Mouse (Mus musculus) frontal cortex, postnatal 14 days (tissue): ENCODE data around the gene Cuta.
"Not testable (repeated sequence)": the region's sequence is repeated elsewhere in the genome, so short reads cannot be mapped to it uniquely, and the experiment has no call there.

Experiments
- DNase-seq, 2 experiments: peaks; one replicate each; pipeline ENCODE4 v3.0.0; 2022; ENCODE audit warnings: low spot score in 2 of 2

The Cuta gene

GRCm38 (mm10) chr17:26939178-26939972, at the start of gene Cuta:
Gene Cuta (minus strand): TSS chr17:26939569.
- DNase-seq = peak; percentile 100

DNA sequence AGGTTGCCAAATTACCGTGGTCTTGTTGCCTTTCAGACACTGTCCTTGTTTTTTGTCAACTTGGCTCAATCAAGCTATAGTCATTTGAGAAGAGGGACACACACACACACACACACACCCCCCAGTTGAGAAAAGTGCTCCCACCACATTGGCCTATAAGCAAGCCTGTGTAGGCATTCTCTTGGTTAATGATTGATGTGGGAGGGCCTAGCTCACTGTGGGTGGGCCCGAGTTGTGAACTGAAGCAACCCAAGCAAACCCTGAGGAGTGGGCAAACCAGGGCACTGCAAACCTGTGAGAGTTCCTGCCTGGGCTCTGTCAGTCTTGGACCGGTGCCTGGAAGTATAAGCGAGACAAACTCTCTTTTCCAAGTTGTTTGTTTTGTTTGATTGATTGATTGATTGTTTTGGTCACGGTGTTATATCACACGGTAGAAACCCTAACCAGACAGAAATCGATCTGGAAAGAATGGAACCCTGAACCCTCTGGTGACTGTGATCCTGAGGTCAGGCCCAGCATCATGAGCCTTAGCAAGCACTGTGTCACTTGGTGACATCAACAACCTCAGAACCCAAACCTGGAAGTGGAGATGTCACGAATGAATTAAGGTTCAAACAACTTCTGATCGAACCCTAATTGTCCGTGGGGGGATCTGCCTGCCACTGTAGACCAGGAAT, 46.3 kb upstream of the Cuta start:
- DNase-seq = no peak

- DNase-seq = no peak
Observed at GRCm38 (mm10) chr17:26983382-26983781, 44.0 kb upstream of the Cuta start.

DNA sequence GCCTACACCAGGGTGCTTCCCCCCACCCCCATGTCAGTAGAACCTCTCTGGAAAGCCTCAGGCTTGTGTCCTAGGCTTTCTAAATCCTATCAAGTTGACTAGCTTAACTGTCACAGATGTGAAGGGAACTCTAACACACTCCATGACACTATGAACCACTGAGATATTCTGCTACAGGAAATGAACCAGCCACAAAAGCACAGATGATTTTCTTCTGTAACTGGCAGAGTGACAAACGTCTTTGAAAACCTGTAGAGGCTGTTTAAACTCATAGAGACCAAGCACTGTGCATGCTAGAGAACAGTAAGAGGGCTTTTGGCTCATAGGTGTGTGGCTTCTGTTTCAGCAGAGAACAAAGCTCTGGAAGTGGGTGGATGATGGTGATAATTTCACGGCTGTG, 41.7 kb upstream of the Cuta start:
- no peak for DNase-seq

DNA sequence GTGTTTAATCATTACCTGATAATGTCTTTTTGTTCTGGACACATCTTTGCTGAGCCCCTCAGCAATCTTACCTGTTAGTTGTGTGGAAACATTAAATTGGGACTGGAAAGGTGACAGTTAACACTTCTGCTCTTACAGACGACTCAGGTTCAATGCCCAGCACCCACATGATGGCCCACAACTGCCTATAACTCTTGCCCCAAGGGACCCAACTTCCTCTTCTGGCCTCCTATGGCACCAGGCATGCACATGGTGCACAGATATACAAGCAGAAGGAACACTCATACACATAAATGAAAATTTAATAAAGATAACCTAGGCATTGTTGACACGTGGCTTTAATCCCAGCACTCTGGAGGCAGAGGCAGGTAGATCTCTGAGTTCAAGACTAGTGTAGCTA, 40.1 kb upstream of the Cuta start:
- no peak for DNase-seq

DNA sequence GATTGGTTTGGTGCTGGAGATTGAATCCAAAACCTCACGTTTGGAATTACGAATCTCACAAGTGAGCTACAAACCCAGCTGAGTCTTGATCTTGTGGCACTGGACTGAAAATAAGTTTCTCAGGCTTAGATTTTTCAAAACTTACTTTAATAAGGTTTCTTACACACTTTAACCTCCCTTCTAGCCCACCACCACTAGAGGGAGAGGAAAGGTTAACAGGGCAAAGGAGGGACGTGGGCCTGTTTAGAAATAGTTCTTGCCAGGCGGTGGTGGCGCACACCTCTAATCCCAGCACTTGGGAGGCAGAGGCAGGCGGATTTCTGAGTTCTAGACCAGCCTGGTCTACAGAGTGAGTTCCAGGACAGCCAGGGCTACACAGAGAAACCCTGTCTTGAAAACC, 38.0 kb upstream of the Cuta start:
- not testable (repeated sequence) for DNase-seq

GRCm38 (mm10) chr17:26975415-26975814, 36.0 kb upstream of the Cuta start:
- DNase-seq = no peak

DNA sequence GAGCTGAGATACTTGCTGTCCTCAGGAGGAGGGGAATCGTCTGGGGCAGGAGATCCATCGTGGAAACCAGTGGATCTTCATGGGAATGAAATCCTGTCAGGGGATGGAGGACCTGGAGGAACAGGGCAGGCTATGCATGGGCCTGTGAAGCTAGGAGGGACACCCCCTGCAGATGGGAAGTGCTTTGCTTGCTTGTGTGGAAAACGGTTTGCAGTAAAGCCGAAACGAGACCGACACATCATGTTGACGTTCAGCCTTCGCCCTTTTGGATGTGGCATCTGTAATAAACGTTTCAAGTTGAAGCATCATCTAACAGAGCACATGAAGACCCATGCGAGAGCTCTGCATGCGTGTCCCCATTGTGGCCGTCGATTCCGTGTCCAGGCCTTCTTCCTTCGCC, 35.2 kb upstream of the Cuta start:
- DNase-seq = no peak

DNA sequence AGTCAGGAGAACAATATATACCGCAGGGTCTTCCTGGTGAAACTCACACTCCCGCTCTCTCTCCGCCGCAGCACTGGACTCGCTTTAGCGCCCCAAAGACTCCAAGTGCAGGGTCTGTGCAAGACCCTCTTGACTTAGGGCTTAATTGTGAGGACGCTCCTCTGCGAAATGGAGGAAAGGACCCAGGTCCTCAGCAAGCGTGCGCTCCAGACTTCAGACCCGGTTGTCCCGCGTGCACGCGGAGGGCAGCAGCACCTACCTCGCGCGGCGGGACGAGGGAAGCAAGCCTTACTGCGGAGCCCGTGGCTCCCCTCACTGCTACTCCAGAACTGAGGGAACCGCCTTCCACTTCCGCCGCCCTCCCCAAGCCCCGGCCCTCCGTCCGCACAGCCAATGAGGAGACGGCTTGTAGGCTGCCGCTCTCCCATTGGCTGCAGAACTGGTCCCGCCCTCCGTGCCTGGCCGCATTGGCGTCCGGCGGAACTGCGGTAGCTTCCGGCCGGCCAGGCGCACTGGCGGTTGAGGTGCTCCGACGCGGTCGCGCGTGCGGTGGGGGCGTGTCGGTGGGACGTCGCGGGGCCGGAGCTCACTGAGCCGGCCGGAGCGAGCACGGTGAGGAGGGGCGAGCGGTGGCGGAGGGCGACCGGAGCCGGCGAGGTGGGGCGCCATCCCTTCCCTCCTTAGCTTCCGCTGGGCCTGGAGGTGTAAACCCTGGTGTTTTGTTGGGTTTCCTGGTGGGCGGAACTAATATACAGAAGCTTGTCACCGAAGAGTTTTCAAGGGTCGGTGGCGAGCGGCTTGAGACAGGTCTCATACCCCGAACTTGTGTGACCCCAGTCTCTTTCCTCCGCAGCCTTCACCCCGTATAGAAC, 33.6 kb upstream of the Cuta start, which contains the start of gene Zbtb9:
TSS of gene Zbtb9 (plus strand) at position 465 of the 872 bp plus-strand sequence.
- peak; percentile 94 for DNase-seq

DNA sequence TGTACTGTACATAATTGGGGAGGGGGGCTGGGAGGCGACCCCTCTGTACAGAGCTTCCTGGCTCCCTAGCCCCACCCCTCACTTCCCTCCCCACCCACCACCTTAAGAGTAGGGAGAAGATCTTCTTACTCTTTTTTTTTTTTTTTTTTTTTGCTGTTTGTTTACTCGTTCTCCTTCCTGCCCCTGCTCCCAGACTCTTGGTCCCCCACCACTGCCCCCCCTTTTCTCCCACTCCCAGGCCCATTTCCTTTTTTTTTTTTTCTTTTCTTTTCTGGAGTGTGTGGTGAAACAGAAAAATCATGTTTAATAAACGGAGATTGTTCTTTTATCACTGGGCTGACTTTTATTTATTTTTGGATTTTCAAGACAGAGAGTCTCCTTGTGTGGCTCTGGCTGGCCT, 32.7 kb upstream of the Cuta start:
- DNase-seq = no peak

DNA sequence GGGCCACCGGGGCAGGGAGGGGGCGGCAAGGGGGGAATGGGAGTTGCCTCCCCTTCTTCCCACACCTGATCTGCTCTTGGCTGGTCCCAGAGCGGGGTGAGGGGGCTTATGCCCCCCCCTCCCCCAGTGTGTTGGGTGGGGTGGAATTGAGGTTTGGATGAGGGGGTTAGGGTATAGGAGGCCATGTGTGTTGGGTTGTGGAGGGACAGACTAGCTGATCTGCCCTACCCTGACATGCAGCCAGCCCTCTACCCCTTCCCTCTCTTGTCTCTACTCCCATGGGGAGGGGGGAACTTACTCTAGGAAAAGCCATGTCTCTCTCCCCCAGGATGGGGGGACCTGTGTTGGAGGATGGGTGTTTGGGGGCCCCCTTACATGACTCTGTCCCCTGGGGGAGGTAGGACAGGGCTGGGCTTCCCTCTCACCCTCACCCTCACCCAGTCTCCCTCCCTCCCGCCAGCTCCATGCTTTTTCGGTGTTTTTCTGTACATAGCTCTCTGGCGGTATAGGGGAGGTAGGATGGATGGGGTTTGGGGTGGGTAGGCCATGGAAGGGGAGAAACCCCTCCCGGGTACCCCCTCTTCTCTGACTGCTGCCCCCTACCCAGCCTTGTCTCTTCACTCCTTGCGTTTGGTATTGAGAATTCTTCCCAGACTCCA, 32.0 kb upstream of the Cuta start:
- no peak for DNase-seq

DNA sequence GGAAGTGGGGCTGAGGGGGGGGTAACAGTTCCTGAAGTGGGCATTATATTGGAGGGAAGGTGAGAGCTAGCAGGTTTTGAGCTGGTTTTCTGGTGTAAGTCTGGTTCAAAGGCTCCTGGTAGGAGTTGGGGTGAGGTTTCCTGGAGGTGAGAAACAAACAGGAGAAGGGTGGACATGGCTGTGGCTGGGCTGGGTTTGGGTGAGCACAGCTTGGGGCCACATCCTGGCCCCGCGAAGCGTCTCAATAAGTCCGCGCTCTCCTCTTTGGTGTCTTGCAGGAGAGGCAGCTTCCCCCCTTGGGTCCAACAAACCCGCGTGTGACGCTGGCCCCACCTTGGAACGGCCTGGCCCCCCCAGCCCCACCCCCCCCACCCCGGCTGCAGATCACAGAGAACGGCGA, 30.9 kb upstream of the Cuta start:
- no peak for DNase-seq

DNA sequence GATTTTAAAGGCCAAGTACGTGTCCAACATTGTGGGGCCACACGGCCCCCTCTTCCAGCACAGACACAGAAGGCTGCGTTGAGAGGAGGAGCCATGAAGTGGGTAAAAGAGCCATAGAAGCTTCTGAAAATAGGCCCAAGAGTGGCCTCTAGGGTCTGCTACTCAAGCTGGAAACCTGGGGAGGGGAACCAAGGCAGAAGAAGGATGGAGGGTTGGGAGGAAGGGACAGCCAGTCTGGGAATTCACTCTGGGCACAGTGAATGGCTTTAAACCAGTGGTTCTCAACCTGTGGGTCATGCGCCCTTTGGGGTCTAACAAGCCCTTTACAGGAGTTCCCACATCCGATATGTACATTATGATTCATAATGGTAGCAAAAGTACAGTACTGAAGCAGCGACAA, 29.9 kb upstream of the Cuta start:
- DNase-seq = no peak

GRCm38 (mm10) chr17:26968200-26968611, 28.8 kb upstream of the Cuta start:
- DNase-seq = no peak

DNA sequence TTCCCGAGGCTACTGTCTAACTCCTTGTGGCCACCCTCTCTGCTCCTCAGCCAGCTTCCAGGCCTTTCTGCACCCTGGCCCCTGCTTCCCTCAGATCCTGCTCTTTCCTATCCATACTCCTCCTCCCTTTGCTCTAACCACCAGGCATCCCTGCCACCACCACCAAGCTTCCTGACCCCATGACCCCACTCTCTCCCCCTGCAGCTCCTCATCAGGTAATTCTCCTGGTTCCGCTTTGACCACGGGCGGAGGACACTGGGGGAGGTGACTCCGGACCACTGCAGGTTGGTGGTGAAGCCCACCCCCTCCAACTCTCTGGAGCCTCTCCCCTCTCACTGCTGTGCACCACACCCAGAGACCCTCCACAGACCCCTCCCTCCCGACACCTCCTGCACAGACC, 28.1 kb upstream of the Cuta start:
- DNase-seq = no peak

DNA sequence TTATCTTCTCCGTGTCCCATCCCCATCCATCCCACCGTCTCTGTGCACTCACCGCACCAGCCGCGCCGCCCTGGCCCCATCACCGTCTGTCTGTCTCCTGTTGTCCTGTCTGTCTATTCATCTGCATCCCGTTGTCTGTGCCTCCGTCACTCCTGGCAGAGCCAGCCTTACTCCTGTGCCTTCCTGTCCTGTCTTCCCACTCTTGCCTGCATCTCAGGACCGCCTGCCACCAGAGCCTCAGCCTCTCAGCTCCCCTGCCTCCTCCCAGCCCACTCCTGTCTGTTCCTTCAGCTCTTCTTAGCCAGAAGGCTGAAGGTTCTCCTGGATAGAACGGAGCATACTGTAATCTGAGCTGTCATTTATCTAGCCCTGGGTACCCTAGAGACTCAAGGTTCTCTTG, 27.6 kb upstream of the Cuta start:
- DNase-seq = no peak

GRCm38 (mm10) chr17:26961572-26962240, 22.3 kb upstream of the Cuta start:
- DNase-seq = no peak

GRCm38 (mm10) chr17:26959815-26960214, 20.4 kb upstream of the Cuta start:
- no peak for DNase-seq

DNA sequence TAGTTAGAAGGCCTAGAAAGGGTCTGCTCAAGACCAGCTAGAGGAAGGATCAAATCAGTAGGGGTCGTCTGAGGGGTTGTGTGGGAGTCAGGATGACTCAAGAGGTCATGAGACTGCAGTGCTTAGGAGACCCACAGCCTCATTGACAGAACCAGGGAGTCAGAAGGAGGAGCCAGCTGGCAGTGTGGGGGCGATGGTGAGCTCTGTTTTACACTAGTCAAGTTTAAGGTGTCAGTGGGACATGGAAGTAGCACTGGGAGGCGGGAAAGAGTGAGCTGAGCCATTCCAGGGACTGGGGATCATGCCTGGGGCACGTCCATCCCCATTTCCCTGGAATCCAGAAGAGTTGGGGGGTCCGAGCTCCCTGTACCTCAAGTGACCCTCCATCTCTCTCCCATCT, 19.5 kb upstream of the Cuta start:
- no peak for DNase-seq

DNA sequence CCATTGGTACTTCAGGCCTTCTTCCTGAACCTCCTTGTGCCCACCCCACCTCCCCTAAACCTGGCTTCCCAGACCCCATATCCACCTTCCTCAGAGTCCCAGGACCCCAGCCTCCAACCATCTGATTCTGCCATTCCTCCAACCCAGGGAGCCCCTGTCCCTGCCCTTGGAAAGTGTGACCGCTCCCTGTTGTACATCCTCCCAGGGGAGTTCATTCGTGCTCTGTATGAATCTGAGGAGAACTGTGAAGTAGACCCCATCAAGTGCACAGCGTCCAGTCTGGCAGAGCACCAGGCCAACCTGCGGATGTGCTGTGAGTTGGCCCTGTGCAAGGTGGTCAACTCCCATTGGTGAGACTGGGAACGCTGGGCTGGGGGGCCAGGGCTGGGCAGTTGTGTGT, 18.5 kb upstream of the Cuta start:
- no peak for DNase-seq

- DNase-seq = no peak
Observed at GRCm38 (mm10) chr17:26956895-26957294, 17.5 kb upstream of the Cuta start.
